Mouse (Mus musculus) embryo, embryonic 9.5 days (tissue): ENCODE results near the gene Hsp90b1.
"Not testable (repeated sequence)": the region's sequence is repeated elsewhere in the genome, so short reads cannot be mapped to it uniquely, and the experiment has no call there.

ENCODE experiments used
- DNase-seq: peaks from one replicate; pipeline ENCODE4 v3.0.0-alpha.2; 2017; ENCODE audit errors: extremely low spot score

The Hsp90b1 gene

GRCm38 (mm10) chr10:86705318-86705921 lies at the start of gene Hsp90b1, which contains the start of gene Ttc41:
Hsp90b1 (minus strand) TSS chr10:86705509.
Ttc41 (plus strand) TSS chr10:86705811.
- peak; percentile 99 for DNase-seq

DNA sequence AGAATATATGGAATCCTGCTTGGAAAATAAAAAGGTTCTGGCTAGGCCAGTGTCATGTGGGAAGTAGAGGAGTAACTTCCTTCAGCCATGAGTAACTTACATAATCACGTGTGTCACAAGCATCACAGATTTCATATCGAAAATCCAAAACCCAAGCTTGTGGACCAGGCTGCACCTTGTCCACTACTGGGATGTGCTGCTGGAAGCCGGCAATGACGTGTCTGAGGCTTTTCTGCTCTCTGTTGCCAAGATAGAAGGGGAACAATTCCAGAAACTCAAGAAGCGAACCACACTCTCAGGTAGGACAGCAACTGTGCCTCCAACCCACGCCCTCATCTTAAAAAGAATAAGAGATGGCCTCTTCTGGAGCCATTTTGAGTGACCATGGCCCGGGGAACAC lies 39.0 kb upstream of the Hsp90b1 start:
- no peak for DNase-seq

DNA sequence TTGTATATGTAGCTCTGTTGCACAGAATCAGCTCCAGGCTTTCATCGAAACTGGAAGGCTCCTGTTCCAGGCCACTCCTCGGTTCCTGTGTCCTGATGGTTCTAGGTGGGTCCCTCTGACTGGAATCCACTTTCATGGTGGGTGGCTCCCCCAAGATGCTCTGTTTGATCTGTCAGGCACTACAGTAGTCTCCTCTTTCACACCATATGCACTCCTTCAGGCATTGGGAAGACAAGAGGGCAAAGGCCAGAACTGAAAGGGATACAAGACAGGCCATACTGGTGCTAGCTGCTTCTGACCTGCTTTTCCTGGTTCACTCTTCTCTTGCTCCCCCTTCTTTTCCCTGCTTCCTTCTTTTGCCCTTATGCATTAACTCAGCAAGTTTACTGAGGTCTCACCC lies 37.6 kb upstream of the Hsp90b1 start:
- DNase-seq = no peak

GRCm38 (mm10) chr10:86735036-86735435 lies 29.7 kb upstream of the Hsp90b1 start:
- DNase-seq = no peak

GRCm38 (mm10) chr10:86731500-86731863 lies 26.2 kb upstream of the Hsp90b1 start:
- no peak for DNase-seq

DNA sequence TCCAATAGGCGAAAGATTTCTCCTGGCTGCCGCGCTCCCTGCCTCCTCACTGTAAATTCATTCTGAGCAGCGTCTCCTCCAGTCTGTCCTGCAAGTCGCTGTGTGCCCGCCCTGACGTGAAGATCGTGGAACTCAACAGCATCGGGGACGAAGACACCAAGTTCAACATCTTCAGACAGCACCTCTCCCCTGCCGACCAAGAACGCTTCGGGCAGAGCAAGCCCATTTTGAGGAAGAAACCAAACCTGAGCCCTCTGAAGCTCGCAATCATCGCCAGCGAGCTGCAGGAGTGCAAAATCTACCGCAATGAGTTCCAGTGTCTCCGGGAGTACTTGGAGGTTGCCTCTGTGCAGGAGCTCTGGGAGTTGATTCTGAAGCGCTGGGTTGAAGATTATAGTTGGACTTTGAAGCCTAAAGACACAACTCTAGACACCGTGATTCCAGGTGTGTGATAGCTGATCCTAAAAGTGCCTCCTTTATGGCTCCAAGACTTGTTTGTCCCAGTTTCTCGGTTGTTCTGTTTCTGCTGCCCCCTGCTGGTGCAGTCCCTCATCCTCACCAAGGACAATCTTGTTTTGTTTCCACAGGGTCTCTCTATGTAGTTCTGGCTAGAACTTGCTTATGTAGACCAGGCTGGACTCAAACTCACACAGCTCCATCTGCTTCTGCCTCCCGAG lies 25.7 kb upstream of the Hsp90b1 start:
- DNase-seq = peak; percentile 85

DNA sequence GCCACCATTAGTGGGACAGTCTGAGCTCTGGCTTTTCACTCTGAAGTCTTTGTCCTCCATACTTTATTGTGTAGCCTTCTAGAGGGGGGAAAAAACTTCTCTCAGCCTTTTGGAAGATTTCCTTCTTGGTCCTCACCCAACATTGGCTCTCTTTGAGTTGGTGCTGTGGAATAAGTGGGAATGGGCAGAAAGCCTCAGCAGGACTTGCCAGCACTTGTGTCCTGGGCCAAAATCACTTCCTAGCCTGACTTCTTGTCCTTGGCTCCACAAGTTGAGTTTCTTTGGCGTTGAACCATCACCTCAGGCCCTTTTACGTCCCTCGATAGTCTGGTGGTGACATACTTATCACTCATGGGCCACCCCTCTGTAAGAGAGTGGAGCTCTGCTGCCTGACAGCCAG lies 22.9 kb upstream of the Hsp90b1 start:
- DNase-seq = no peak

DNA sequence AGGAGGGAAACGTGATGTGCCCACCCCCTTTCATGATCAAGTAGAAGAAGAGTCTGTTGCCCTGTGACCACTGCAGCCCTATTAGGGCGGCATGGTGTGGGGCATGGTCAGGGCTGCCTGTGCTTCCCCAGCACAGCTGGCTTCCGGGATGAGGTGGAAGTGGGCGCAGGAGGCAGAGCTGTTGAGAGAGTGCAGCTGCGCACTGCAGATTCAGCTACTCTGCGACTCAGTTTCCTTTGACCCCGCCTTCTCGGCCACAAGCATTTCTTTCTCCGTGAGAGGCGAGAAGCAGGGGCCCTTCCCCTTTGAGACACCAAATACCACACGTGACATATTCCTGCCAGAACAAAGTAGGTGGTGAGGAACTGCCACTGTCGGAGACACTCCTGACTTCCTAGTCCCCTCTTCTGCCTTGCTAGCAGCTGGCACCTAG lies 22.3 kb upstream of the Hsp90b1 start:
- peak; percentile 51 for DNase-seq

GRCm38 (mm10) chr10:86712156-86712555 lies 6.8 kb upstream of the Hsp90b1 start:
- DNase-seq = no peak

GRCm38 (mm10) chr10:86707134-86707533 lies 1.8 kb upstream of the Hsp90b1 start:
- DNase-seq = no peak

DNA sequence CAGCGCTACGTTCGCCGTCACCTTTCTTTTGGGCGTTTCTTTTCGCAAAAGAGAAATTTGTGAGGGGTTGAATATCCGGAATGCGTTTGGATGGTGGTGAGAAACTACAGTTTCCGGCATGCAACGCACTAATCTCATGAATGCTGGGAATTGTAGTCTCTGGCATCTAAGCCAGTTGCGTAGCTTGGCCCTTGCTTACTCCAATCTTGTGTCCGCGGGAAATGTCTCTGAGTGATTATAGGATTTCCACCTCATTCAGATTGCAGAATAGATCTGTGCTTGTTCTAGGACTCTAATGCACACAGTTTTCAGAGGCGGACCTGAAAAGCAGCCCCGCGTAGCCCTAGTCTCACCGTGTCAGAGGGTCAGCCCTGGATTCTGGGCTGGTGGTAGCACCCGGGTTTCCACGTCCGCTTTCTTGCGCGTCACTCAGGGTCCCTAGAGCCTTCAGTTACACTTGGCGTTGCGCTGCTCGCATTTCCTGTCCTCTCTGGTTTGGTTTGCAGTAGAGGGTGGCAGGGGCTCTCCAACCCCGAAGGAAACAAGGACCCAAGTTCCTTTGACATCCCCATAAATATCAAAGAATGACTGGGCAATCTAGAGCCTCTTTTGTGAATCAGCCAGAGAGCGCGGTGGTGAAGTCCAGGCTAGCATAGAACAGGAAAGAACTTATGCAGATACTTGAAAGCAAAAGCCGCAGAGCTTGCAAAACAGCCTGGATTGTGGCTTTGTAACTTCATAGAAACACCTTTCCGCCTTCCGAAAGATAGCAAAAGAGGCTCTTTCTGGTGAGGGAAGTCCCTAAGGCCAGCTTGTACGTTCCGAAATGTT lies 828 bp upstream of the Hsp90b1 start:
- DNase-seq = peak; percentile 93

- peak; percentile 48 for DNase-seq
Measured at GRCm38 (mm10) chr10:86704589-86705191, 619 bp downstream of the Hsp90b1 start.

DNA sequence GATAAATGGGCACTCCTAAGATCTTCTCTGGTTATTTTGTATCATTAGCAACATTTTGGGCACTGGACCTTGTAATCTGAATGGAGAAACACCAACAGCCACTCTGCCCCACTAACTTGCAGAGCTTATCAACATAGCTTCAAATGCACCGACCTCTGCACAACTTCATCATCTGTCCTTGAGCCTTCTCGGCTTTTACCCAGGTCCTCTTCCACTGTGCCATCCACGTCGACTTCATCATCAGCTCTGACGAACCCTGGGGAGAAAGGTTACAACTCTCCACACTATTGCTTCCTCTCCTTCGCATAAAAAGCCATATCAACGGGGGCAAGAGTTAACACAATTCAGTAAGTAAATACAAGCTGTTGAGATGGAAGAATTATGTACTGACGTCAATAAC lies 1.2 kb downstream of the Hsp90b1 start:
- DNase-seq = no peak

DNA sequence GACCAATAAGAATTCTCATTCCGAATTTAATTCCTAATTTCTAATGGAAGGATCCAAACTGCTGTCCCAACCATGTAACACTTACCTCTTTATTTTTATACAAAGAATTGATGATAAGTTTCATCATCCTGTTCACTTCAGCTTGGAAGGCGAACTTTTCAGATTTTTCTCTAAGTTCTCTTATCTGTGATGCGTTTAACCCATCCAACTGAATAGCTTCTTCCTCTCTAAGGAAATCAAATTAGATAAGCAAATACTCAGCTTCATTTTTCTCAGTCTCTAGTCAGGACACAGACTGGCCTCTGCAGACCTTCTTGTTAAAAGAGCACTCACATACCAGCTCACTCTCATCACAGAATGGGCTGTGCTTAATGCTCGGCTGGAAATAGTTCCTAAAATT lies 1.9 kb downstream of the Hsp90b1 start:
- no peak for DNase-seq

DNA sequence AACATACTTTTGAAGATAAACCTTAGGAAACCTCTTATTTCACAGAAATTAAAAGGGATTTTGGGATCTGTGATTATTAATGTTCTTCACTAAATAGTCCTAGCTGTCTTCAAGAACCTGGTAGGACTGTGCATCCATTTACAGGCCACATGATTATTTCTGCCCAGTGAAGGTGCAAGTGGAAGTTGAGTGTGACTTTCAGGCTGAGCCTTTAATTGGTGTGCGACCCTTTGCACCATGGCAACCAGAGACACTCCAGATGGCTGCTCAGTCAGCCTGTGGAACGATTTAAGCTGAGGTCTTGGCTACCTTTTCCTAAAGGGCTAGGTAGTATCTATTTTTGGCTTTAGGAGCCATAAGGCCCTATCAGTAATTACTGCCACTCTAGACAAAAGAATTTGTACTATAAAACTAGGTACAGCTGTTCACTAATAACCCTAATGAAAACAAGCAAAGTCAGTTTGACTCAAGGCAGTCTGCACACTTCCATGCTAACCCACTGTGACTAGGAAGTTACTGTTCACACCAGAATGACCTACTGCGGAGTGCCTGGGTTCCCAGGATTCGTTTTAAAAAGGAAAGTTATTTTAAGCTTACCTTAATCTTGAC lies 2.9 kb downstream of the Hsp90b1 start:
- DNase-seq = no peak

DNA sequence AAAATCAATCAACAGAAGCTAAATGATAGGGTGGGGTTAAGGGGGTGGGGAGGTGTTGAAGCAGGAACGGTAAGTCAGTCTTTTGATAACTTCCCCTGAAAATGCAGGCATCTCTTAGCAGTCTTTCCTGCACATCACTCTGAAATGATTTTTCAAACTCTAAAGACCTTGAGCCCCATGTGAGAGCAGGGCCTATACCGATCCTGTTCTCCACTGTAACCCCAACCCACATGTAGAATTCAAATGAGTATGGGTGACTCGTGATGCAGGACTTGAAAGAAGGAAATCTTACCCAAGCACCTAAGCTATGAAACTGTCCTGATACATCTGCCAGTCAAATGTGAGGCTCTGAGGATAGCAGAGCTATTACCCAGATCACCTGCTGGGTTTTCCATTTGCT lies 4.3 kb downstream of the Hsp90b1 start:
- DNase-seq = no peak

GRCm38 (mm10) chr10:86700251-86700650 lies 5.1 kb downstream of the Hsp90b1 start:
- no peak for DNase-seq

GRCm38 (mm10) chr10:86686017-86686360 lies 19.3 kb downstream of the Hsp90b1 start:
- not testable (repeated sequence) for DNase-seq

GRCm38 (mm10) chr10:86685179-86686016 lies 19.9 kb downstream of the Hsp90b1 start:
- peak; percentile 90 for DNase-seq

GRCm38 (mm10) chr10:86684797-86685178 lies 20.5 kb downstream of the Hsp90b1 start:
- peak; percentile 22 for DNase-seq

DNA sequence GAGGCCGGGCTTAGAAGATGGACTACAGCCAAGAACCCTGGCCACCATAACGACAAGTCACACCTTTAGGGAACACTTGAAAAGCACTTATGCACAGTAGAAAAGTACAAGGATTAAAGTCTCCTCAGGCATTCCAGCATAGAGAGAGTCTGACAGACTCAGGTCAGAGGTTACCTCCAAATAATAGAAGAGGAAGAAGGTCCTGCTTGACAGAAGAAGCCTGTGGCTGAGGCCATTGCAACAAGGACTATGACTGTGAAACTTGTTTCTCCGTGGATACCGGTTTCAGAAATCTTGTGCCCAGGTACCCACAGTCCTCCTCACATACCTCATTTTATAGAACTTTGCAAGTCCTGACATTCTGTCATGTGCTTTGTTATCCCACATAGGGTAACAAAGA lies 34.8 kb downstream of the Hsp90b1 start:
- not testable (repeated sequence) for DNase-seq
